Mouse (Mus musculus) heart, postnatal 0 days (tissue): ENCODE measurements around the gene Myo6.

Experiments
- CTCF ChIP-seq: IDR thresholded peaks from 2 replicates; pipeline ENCODE4 v1.5.1; 2016; ENCODE audit warnings: antibody characterized with exemption, control low read depth, low read depth
- EP300 ChIP-seq: IDR thresholded peaks from 2 replicates; pipeline ENCODE4 v1.6.1; 2016; ENCODE audit warnings: antibody characterized with exemption, low read depth

DNA sequence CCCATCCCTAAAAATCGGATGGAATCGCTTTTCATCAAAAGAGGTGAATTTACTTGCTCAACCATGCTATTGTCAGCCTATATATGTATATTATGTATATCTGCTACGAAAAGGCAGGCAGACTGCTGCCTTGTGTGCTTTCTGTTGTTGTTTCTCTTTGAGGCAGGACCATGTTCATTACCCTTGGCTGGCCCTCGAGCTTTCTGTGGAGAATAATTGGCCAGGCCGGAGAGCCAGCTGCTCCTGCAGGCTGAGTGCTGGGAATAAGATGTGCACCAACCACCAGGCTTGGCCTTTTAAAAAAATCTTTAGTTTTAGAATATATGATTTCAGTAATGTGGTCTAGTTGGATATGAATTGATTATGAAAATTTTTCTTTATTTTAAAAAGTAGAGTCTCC lies 19.3 kb downstream of the Myo6 start:
- TF ChIP-seq EP300 = no peak
- TF ChIP-seq CTCF = no peak
